15 mouse cellular contexts compared by ENCODE assay signal in genomic region chr17:11949551-11950197, GRCm38 (mm10).
A peak's percentile ranks its signal among the peaks of the same experiment; 100 is the strongest.
DNase-seq lines count a peak whose midpoint lies in the region; ATAC-seq and TF ChIP-seq lines count a peak whose summit lies in the region.
"Had no signal": no experiment of that assay in that cellular context is flagged by ENCODE, and none has a peak within 500 bp of the region (broad histone marks: within the 10 kb centered on the region; RNA-seq: fewer than 3 reads in every experiment).

No protein-coding gene starts in this region.

- H3K9me3 ChIP-seq in hindbrain, postnatal 0 days (ENCODE audit: low read length): no peaks in the 10 kb centered on the region
- no peaks in the 10 kb centered on the region for H3K9me3 ChIP-seq in hindbrain, embryonic 11.5 days (ENCODE audit: control insufficient read depth, low read length)
- no peaks in the 10 kb centered on the region for H3K9me3 ChIP-seq in midbrain, embryonic 14.5 days (ENCODE audit: control insufficient read depth, low read length)
- H3K9me3 ChIP-seq in midbrain, embryonic 13.5 days: no peaks in the 10 kb centered on the region
- H3K9me3 ChIP-seq: embryonic facial prominence, embryonic 13.5 days; intestine, embryonic 15.5 days; liver, embryonic 13.5 days had no signal

- H3K27me3 ChIP-seq in hindbrain, postnatal 0 days (ENCODE audit: insufficient read depth, low read length): no peaks in the 10 kb centered on the region
- H3K27me3 ChIP-seq in hindbrain, embryonic 11.5 days (ENCODE audit: control insufficient read depth, insufficient read depth, low read length): no peaks in the 10 kb centered on the region
- H3K27me3 ChIP-seq in midbrain, embryonic 14.5 days (ENCODE audit: control insufficient read depth, insufficient read depth, low read length): no peaks in the 10 kb centered on the region
- H3K27me3 ChIP-seq in midbrain, embryonic 13.5 days: no peaks in the 10 kb centered on the region
- H3K27me3 ChIP-seq: intestine, embryonic 15.5 days; liver, embryonic 13.5 days had no signal

- H3K27ac ChIP-seq in hindbrain, postnatal 0 days: no peak overlapping the region; the same call in 1 of the 2 replicates
- H3K27ac ChIP-seq in hindbrain, embryonic 11.5 days (ENCODE audit: low read depth, low read length): no peak overlapping the region
- H3K27ac ChIP-seq in midbrain, embryonic 14.5 days (replicated peaks; ENCODE audit: low read depth, low read length): 0 out of 2 replicates have a peak overlapping the region, but pooled peaks have one; percentile 32
- H3K27ac ChIP-seq in midbrain, embryonic 13.5 days: no peak overlapping the region
- H3K27ac ChIP-seq in olfactory bulb, adult 2 months (ENCODE audit: insufficient read depth, low read depth, low read length): peak overlapping the region; percentile 47; the same call in 1 of the 2 replicates
- H3K27ac ChIP-seq: embryonic facial prominence, embryonic 13.5 days; intestine, embryonic 15.5 days; liver, embryonic 13.5 days had no signal

- peak; percentile 27 for DNase-seq in hindbrain, postnatal 0 days (ENCODE audit: low spot score)
- DNase-seq in hindbrain, embryonic 11.5 days (ENCODE audit: low spot score): no peak
- DNase-seq in midbrain, embryonic 14.5 days: peak; percentile 66
- DNase-seq in layer of hippocampus, adult 9-11 months: peak; percentile 40
- DNase-seq in thymus, postnatal 4 days: no peak
- DNase-seq in urinary bladder, postnatal 36 days (ENCODE audit: low spot score in 2 of 2): no peak
- DNase-seq: adrenal gland, adult 2 months; cerebellum, postnatal 10 days; heart, postnatal 14 days; liver, embryonic 13.5 days; lung, postnatal 14 days had no signal

- no peak for TF ChIP-seq CTCF in hindbrain, postnatal 0 days (IDR thresholded peaks at IDR 0.05; ENCODE audit: low read depth)
- TF ChIP-seq CTCF in olfactory bulb, adult 2 months (IDR thresholded peaks at IDR 0.05; ENCODE audit: insufficient read depth, low read depth, low read length): no peak

- no peak overlapping the region; the same call in 1 of the 2 replicates for H3K9ac ChIP-seq in hindbrain, postnatal 0 days (replicated peaks; ENCODE audit: low read length)
- no peak overlapping the region for H3K9ac ChIP-seq in hindbrain, embryonic 11.5 days (ENCODE audit: low read depth, low read length)
- no peak overlapping the region for H3K9ac ChIP-seq in midbrain, embryonic 14.5 days (replicated peaks; ENCODE audit: low read length)
- no peak overlapping the region for H3K9ac ChIP-seq in midbrain, embryonic 13.5 days (replicated peaks)
- H3K9ac ChIP-seq: embryonic facial prominence, embryonic 13.5 days; intestine, embryonic 15.5 days; liver, embryonic 13.5 days had no signal

- H3K36me3 ChIP-seq in hindbrain, postnatal 0 days (ENCODE audit: insufficient read depth, low read length): no peaks in the 10 kb centered on the region
- no peaks in the 10 kb centered on the region for H3K36me3 ChIP-seq in hindbrain, embryonic 11.5 days (ENCODE audit: control insufficient read depth, insufficient read depth, low read length)
- no peaks in the 10 kb centered on the region for H3K36me3 ChIP-seq in midbrain, embryonic 14.5 days (ENCODE audit: control insufficient read depth, insufficient read depth, low read length)
- H3K36me3 ChIP-seq in midbrain, embryonic 13.5 days: no peaks in the 10 kb centered on the region
- H3K36me3 ChIP-seq: embryonic facial prominence, embryonic 13.5 days; intestine, embryonic 15.5 days; liver, embryonic 13.5 days had no signal

- no peak for TF ChIP-seq POLR2A in olfactory bulb, adult 2 months (IDR thresholded peaks at IDR 0.05; ENCODE audit: insufficient read depth, low read depth, low read length)

- no peak overlapping the region for H3K4me2 ChIP-seq in hindbrain, postnatal 0 days (ENCODE audit: low read depth, low read length)
- H3K4me2 ChIP-seq in hindbrain, embryonic 11.5 days (replicated peaks; ENCODE audit: low read depth, low read length): no peak overlapping the region
- no peak overlapping the region for H3K4me2 ChIP-seq in midbrain, embryonic 14.5 days (ENCODE audit: low read length)
- no peak overlapping the region for H3K4me2 ChIP-seq in midbrain, embryonic 13.5 days (replicated peaks)
- H3K4me2 ChIP-seq: embryonic facial prominence, embryonic 13.5 days; intestine, embryonic 15.5 days; liver, embryonic 13.5 days had no signal

- peaks cover 10% of the 10 kb centered on the region; the same call in 1 of the 2 replicates for H3K4me1 ChIP-seq in hindbrain, postnatal 0 days (ENCODE audit: insufficient read depth, low read length)
- no peaks in the 10 kb centered on the region for H3K4me1 ChIP-seq in hindbrain, embryonic 11.5 days (replicated peaks; ENCODE audit: control insufficient read depth, insufficient read depth, low read length)
- H3K4me1 ChIP-seq in midbrain, embryonic 14.5 days (ENCODE audit: control insufficient read depth, insufficient read depth, low read length): 0 out of 2 replicates have a peak, but pooled peaks cover 11% of the 10 kb centered on the region
- peaks cover 13% of the 10 kb centered on the region for H3K4me1 ChIP-seq in midbrain, embryonic 13.5 days (replicated peaks)
- peaks cover 7% of the 10 kb centered on the region for H3K4me1 ChIP-seq in olfactory bulb, adult 2 months (ENCODE audit: control insufficient read depth, insufficient read depth, low read length)
- H3K4me1 ChIP-seq: intestine, embryonic 15.5 days; liver, embryonic 13.5 days had no signal

- ATAC-seq in hindbrain, postnatal 0 days: no peak
- ATAC-seq in hindbrain, embryonic 11.5 days (ENCODE audit: low FRiP score): no peak
- ATAC-seq in midbrain, embryonic 14.5 days (ENCODE audit: low FRiP score, low TSS enrichment): no peak
- ATAC-seq in midbrain, embryonic 13.5 days: no peak
- ATAC-seq: intestine, embryonic 15.5 days had no signal

- no peak overlapping the region for H3K4me3 ChIP-seq in hindbrain, postnatal 0 days (ENCODE audit: low read length)
- H3K4me3 ChIP-seq in hindbrain, embryonic 11.5 days (ENCODE audit: low read depth, low read length): no peak overlapping the region
- H3K4me3 ChIP-seq in midbrain, embryonic 14.5 days (replicated peaks; ENCODE audit: low read depth, low read length): no peak overlapping the region
- no peak overlapping the region for H3K4me3 ChIP-seq in midbrain, embryonic 13.5 days (replicated peaks)
- H3K4me3 ChIP-seq in olfactory bulb, adult 2 months (ENCODE audit: insufficient read depth, low read depth, low read length): no peak overlapping the region
- H3K4me3 ChIP-seq: embryonic facial prominence, embryonic 13.5 days; intestine, embryonic 15.5 days; liver, embryonic 13.5 days had no signal

- 52% methylated on average over 10 of the region's 10 CpGs for WGBS in hindbrain, postnatal 0 days
- WGBS in hindbrain, embryonic 11.5 days: 64% methylated on average over 10 of the region's 10 CpGs
- whole genome bisulfite sequencing in midbrain, embryonic 14.5 days: 45% methylated on average over 10 of the region's 10 CpGs
- WGBS in midbrain, embryonic 13.5 days: 43% methylated on average over 10 of the region's 10 CpGs
- 37% methylated on average over 10 of the region's 10 CpGs for WGBS in olfactory bulb, adult 2 months

Comparison
In these comparisons a context has a peak if more than half of its experiments do, and no peak if none do; other contexts are left out.
1. DNase-seq: peak in hindbrain, postnatal 0 days (single experiment), midbrain, embryonic 14.5 days (single experiment) and layer of hippocampus, adult 9-11 months (single experiment); none in hindbrain, embryonic 11.5 days (single experiment), thymus, postnatal 4 days (single experiment) and urinary bladder, postnatal 36 days (0 of 2).
2. H3K27ac ChIP-seq: peak in midbrain, embryonic 14.5 days (single experiment) and olfactory bulb, adult 2 months (single experiment); none in hindbrain, postnatal 0 days (single experiment), hindbrain, embryonic 11.5 days (single experiment) and midbrain, embryonic 13.5 days (single experiment).